Mouse (Mus musculus): ENCODE results near the gene Aldh4a1. TPM values are rescaled to one million over a fixed set of nuclear protein-coding genes. Genes with fewer than 3 reads are reported as not detected.

Gene Aldh4a1
- polyA plus RNA-seq, 1 experiment from 2014 or later = 11.2 TPM

DNA sequence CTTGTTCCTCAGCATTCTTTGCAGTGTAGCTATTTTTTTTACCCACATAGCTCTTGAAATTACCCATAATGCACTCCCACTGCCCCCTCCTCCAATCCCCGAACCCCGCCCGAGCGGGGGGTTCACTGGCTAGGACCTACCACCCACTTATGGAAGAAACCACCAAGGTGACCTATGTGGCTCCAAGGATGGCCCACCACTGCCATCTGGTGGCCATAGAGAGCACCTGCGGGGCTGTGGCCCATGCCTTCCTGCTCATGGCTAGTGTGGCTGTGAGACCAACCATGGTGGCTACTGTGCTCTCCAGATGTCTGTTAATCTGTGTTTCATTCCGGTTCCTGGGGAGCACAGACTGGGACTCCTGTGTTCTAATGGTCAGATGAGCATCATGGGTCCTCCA, 47.2 kb downstream of the Aldh4a1 start:
- Histone ChIP-seq H3K4me1 (ENCODE audit: control insufficient read depth, insufficient read depth, low read length) (no peaks in the 10 kb centered on the region), H3K4me2 (no peak overlapping the region), H3K27ac (ENCODE audit: low read depth, low read length) (no peak overlapping the region), H3K36me3 (ENCODE audit: control insufficient read depth, insufficient read depth, low read length) (no peaks in the 10 kb centered on the region), H3K27me3 (ENCODE audit: control insufficient read depth, insufficient read depth, low read length) (no peaks in the 10 kb centered on the region), H3K9ac (ENCODE audit: low read length) (no peak overlapping the region), H3K4me3 (ENCODE audit: low read depth, low read length) (no peak overlapping the region), H3K9me3 (ENCODE audit: control insufficient read depth, low read length) (no peaks in the 10 kb centered on the region)
- peak; percentile 66 for ATAC-seq (ENCODE audit: low FRiP score)
- WGBS = 21% methylated on average over 6 of the region's 6 CpGs
- DNase-seq (ENCODE audit: low spot score, missing footprints) = peak; percentile 98

DNA sequence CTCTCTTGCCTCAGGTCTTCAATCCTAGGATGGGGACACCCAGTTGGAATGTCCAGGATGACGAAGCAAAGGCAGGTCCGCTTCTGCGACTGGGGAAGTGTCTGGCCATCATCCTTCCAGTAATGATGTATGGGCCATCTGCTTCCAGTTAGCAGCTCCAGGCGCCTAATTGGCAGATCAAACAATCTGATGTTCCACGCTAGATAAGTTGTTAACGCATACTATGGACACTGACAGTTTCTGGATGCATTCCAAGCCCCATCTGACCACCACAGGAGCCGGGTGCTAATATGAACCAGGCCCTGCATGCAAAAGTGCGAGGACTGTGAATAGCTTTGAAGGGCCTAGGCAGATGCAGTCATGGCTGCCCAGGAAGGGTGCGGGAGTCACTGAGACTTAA, 53.0 kb downstream of the Aldh4a1 start:
- Histone ChIP-seq H3K4me1 (ENCODE audit: control insufficient read depth, insufficient read depth, low read length) (no peaks in the 10 kb centered on the region), H3K9me3 (ENCODE audit: control insufficient read depth, low read length) (no peaks in the 10 kb centered on the region; the same call in 1 of the 2 replicates), H3K27me3 (ENCODE audit: control insufficient read depth, insufficient read depth, low read length) (no peaks in the 10 kb centered on the region), H3K9ac (ENCODE audit: low read length) (no peak overlapping the region), H3K4me3 (ENCODE audit: low read depth, low read length) (no peak overlapping the region), H3K36me3 (ENCODE audit: control insufficient read depth, insufficient read depth, low read length) (no peaks in the 10 kb centered on the region), H3K4me2 (no peak overlapping the region), H3K27ac (ENCODE audit: low read depth, low read length) (no peak overlapping the region)
- DNase-seq (ENCODE audit: low spot score, missing footprints) (peak; percentile 35), ATAC-seq (ENCODE audit: low FRiP score) (no peak)
- 76% methylated on average over 9 of the region's 9 CpGs for WGBS

DNA sequence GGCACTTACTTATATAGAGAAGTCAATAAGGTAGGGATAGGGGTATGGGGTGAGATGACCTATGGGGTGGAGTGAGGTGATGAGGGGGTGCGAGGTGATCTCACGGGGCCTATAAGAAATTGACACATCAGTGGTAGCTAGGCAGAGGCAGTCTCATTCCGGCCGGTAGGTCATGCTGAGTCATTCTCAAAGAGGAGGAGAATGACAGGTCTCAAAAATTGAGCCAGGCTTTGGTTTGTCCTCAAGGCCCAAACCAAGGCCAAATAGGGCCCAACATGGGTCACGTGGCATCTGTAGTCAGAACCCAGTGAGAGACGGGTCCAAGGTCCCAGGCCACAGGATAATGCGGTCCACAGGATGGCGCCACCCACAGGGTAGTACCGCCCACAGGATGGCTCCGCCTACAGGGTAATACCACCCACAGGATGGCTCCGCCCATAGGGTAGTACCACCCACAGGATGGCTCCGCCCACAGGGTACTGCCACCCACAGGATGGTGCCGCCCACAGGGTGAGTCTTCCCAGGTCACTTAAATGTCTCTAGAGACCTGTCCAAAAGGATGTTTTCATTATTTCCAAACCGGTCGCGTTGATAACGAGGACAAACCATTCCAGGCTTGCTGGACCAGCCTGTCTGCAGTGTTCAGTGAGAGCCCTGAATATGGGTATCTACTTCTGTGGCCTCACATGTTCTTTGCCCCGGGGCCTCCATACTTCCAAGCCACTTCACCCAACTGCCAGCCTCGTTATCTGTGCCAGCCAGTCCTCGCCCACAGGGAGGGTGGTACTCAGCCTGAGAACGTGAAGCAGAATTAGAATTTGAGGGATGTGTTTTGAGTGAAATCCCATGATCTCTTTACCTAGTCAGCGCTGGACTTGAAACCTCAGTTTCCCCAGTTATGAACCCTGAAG, 61.3 kb downstream of the Aldh4a1 start:
- Histone ChIP-seq H3K9me3 (ENCODE audit: control insufficient read depth, low read length) (no peaks in the 10 kb centered on the region), H3K4me3 (ENCODE audit: low read depth, low read length) (no peak overlapping the region), H3K36me3 (ENCODE audit: control insufficient read depth, insufficient read depth, low read length) (no peaks in the 10 kb centered on the region), H3K9ac (ENCODE audit: low read length) (no peak overlapping the region), H3K27ac (ENCODE audit: low read depth, low read length) (no peak overlapping the region), H3K4me2 (no peak overlapping the region), H3K4me1 (ENCODE audit: control insufficient read depth, insufficient read depth, low read length) (no peaks in the 10 kb centered on the region), H3K27me3 (ENCODE audit: control insufficient read depth, insufficient read depth, low read length) (no peaks in the 10 kb centered on the region)
- DNase-seq (ENCODE audit: low spot score, missing footprints) (peak; percentile 76), ATAC-seq (ENCODE audit: low FRiP score) (0 out of 2 replicates have a peak, but pooled peaks have one; percentile 5)
- 79% methylated on average over 22 of the region's 22 CpGs for WGBS

DNA sequence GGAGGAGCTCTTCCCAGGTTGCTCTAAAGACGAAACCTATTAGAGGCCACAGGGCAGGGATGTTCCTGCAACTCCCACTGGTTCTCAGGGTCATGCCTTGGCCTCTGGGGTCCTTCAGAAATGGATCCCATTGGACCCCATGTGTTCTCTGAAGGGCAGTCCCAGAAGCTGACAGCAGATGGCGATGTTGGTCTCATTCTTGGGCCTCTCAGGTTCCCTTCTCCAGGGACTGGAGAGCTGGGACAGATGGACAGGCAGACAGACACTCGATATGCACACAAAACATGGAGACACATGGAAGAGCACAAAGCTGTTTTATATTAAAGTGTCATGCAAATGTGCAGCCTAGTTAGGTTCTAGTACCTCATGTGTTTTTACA, 62.0 kb downstream of the Aldh4a1 start:
- DNase-seq (ENCODE audit: low spot score, missing footprints) (peak; percentile 99), ATAC-seq (ENCODE audit: low FRiP score) (no peak)
- Histone ChIP-seq H3K27me3 (ENCODE audit: control insufficient read depth, insufficient read depth, low read length) (no peaks in the 10 kb centered on the region), H3K4me2 (no peak overlapping the region), H3K4me3 (ENCODE audit: low read depth, low read length) (no peak overlapping the region), H3K4me1 (ENCODE audit: control insufficient read depth, insufficient read depth, low read length) (no peaks in the 10 kb centered on the region), H3K36me3 (ENCODE audit: control insufficient read depth, insufficient read depth, low read length) (no peaks in the 10 kb centered on the region), H3K9me3 (ENCODE audit: control insufficient read depth, low read length) (no peaks in the 10 kb centered on the region), H3K9ac (ENCODE audit: low read length) (no peak overlapping the region), H3K27ac (ENCODE audit: low read depth, low read length) (no peak overlapping the region)
- 3% methylated on average over 3 of the region's 3 CpGs for WGBS

DNA sequence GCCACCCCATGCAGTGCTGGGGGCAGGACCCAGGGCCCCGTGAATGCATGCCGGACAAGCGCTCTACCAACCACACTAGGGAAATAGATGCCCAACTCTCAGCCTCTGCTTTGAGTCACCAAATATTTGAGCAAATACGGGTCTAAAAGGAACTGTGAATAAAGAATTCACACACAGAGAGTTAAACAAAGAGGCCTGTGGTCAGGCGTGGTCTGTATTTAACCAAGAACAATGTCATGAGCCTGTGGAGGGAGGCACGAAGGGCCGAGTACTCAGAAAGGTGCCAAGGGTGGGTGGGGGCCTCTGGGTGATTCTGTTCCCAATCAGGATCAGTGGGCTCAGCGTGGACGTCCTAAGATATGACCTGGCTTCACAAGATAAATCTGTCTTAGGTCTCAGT, 65.4 kb downstream of the Aldh4a1 start:
- Histone ChIP-seq H3K9me3 (ENCODE audit: control insufficient read depth, low read length) (no peaks in the 10 kb centered on the region), H3K27ac (ENCODE audit: low read depth, low read length) (no peak overlapping the region), H3K9ac (ENCODE audit: low read length) (no peak overlapping the region), H3K36me3 (ENCODE audit: control insufficient read depth, insufficient read depth, low read length) (no peaks in the 10 kb centered on the region), H3K4me3 (ENCODE audit: low read depth, low read length) (no peak overlapping the region), H3K4me2 (no peak overlapping the region), H3K4me1 (ENCODE audit: control insufficient read depth, insufficient read depth, low read length) (peaks cover under 1% of the 10 kb centered on the region; the same call in 1 of the 2 replicates), H3K27me3 (ENCODE audit: control insufficient read depth, insufficient read depth, low read length) (peaks cover 2% of the 10 kb centered on the region)
- DNase-seq (ENCODE audit: low spot score, missing footprints) = peak; percentile 70
- ATAC-seq (ENCODE audit: low FRiP score) = no peak
- 60% methylated on average over 9 of the region's 9 CpGs for WGBS

DNA sequence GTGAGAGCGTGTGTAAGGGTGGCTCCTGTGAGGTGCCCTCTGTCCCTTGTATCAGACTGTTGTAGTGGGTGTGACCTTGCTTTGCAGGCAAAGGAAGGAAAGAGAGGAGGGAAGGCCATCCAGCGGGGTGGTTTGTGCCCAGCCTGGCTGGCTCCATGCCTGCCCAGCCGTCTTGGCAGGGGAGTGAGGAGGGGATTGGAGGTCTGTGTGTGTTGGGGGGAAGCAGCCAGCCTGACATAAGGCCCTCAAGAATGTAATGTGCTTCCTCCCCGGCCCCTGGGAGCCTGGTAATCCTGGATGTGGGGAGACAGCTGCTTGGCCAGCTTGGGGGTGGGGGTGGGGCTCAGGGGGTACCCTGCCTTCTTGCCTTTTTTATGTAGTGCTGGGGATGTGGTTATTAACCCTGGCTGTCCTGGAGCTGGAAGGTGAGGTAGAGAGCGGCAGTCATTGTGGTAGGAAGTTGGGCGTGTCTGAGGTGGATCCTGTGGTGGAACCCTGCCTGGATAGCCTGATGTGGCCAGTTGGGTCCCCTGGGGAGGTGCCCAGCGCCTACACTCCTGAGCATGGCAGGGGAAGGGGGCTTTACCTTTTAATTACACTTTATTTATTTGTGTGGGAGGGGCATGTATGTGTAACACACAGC, 67.1 kb downstream of the Aldh4a1 start:
- H3K36me3 ChIP-seq (ENCODE audit: control insufficient read depth, insufficient read depth, low read length) = no peaks in the 10 kb centered on the region
- H3K4me1 ChIP-seq (ENCODE audit: control insufficient read depth, insufficient read depth, low read length) = peaks cover 9% of the 10 kb centered on the region
- H3K9me3 ChIP-seq (ENCODE audit: control insufficient read depth, low read length) = no peaks in the 10 kb centered on the region
- WGBS = 37% methylated on average over 7 of the region's 7 CpGs
- H3K9ac ChIP-seq (ENCODE audit: low read length) = no peak overlapping the region
- H3K4me3 ChIP-seq (ENCODE audit: low read depth, low read length) = no peak overlapping the region
- ATAC-seq (ENCODE audit: low FRiP score) = no peak
- peak; percentile 61 for DNase-seq (ENCODE audit: low spot score, missing footprints)
- H3K27me3 ChIP-seq (ENCODE audit: control insufficient read depth, insufficient read depth, low read length) = peaks cover 2% of the 10 kb centered on the region
- H3K4me2 ChIP-seq = no peak overlapping the region
- no peak overlapping the region for H3K27ac ChIP-seq (ENCODE audit: low read depth, low read length)

DNA sequence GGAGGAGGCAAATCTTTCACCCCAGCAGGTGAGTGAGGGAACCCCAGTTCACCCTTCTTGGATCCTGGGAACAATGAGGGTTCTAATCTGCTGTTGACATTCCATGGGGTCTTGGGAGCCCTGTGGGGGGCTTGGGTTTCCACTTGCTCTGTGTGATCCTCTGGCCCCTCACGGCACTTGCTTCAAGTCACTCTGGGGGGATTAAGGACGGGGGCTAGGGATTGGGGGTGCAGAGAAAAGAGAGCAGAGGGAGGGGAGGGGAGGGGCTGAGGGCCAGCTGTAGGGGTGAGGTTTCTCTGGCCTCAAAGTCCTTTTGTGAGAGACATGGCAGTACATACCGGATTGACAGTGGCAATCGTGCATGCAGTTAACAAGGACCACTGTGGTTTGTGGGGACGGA, 70.6 kb downstream of the Aldh4a1 start:
- H3K9ac ChIP-seq (ENCODE audit: low read length) = no peak overlapping the region
- H3K27ac ChIP-seq (ENCODE audit: low read depth, low read length) = no peak overlapping the region
- DNase-seq (ENCODE audit: low spot score, missing footprints) (no peak), ATAC-seq (ENCODE audit: low FRiP score) (no peak)
- no peaks in the 10 kb centered on the region for H3K9me3 ChIP-seq (ENCODE audit: control insufficient read depth, low read length)
- H3K27me3 ChIP-seq (ENCODE audit: control insufficient read depth, insufficient read depth, low read length) = peaks cover 2% of the 10 kb centered on the region
- no peak overlapping the region for H3K4me2 ChIP-seq
- no peaks in the 10 kb centered on the region for H3K36me3 ChIP-seq (ENCODE audit: control insufficient read depth, insufficient read depth, low read length)
- peaks cover 14% of the 10 kb centered on the region for H3K4me1 ChIP-seq (ENCODE audit: control insufficient read depth, insufficient read depth, low read length)
- 14% methylated on average over 5 of the region's 5 CpGs for WGBS
- H3K4me3 ChIP-seq (ENCODE audit: low read depth, low read length) = no peak overlapping the region

DNA sequence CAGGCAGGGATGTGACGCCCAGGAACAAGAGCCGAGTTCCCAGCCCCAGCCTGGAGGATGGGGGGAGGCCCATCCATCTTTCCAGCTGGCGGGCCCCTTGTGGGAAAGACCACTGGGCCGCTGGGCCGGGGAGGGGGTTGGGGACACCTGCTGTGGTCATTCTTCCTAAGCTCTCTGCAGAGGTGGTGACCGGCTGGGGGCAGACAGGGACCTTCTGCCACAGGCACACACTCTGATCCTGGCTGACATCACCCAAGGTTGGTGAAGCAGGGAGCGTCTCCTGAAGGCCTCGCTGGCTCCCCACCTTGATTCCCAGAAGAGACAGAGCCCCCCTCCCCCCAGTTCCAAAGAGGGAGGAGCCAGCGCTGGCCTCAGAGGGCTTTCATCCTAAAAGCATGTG, 75.1 kb downstream of the Aldh4a1 start:
- H3K4me2 ChIP-seq = no peak overlapping the region
- peak overlapping the region; percentile 27; the same call in 1 of the 2 replicates for H3K9ac ChIP-seq (ENCODE audit: low read length)
- DNase-seq (ENCODE audit: low spot score, missing footprints) = peak; percentile 86
- H3K36me3 ChIP-seq (ENCODE audit: control insufficient read depth, insufficient read depth, low read length) = no peaks in the 10 kb centered on the region
- H3K27me3 ChIP-seq (ENCODE audit: control insufficient read depth, insufficient read depth, low read length) = no peaks in the 10 kb centered on the region; the same call in 1 of the 2 replicates
- no peak overlapping the region for H3K27ac ChIP-seq (ENCODE audit: low read depth, low read length)
- ATAC-seq (ENCODE audit: low FRiP score) = 0 out of 2 replicates have a peak, but pooled peaks have one; percentile 46
- 6% methylated on average over 9 of the region's 9 CpGs for WGBS
- peaks cover 14% of the 10 kb centered on the region for H3K4me1 ChIP-seq (ENCODE audit: control insufficient read depth, insufficient read depth, low read length)
- no peaks in the 10 kb centered on the region for H3K9me3 ChIP-seq (ENCODE audit: control insufficient read depth, low read length)
- no peak overlapping the region for H3K4me3 ChIP-seq (ENCODE audit: low read depth, low read length)

DNA sequence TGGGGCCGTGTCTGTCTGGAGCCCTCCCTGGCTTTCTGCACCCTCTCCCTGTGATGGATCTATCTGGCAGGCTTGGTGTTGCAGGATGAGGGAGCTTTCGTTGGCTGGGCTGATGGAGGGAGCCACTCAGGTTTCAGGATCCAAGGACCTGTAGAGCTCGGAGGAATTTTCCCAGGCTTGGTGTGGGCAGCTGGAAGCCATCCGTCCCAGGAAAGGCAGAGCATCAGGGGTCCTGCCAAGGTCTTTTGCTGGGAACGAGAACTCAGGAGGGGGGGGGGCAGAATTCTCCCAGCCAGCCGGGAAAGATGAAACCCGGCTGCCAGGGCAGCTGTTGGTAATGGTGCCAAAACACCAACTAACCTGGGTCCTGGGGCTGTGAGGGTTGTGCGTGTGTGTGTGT, 75.9 kb downstream of the Aldh4a1 start:
- Histone ChIP-seq H3K9ac (ENCODE audit: low read length) (no peak overlapping the region), H3K4me1 (ENCODE audit: control insufficient read depth, insufficient read depth, low read length) (peaks cover 7% of the 10 kb centered on the region), H3K27me3 (ENCODE audit: control insufficient read depth, insufficient read depth, low read length) (no peaks in the 10 kb centered on the region; the same call in 1 of the 2 replicates), H3K4me3 (ENCODE audit: low read depth, low read length) (no peak overlapping the region), H3K36me3 (ENCODE audit: control insufficient read depth, insufficient read depth, low read length) (no peaks in the 10 kb centered on the region), H3K4me2 (no peak overlapping the region), H3K27ac (ENCODE audit: low read depth, low read length) (no peak overlapping the region), H3K9me3 (ENCODE audit: control insufficient read depth, low read length) (no peaks in the 10 kb centered on the region)
- WGBS = 70% methylated on average over 8 of the region's 8 CpGs
- no peak for DNase-seq (ENCODE audit: low spot score, missing footprints)
- no peak for ATAC-seq (ENCODE audit: low FRiP score)

Data from midbrain, embryonic 11.5 days (tissue).